Mouse (Mus musculus): ENCODE data around the gene Ubtd2.
A peak's percentile ranks its signal among the peaks of the same experiment; 100 is the strongest.

Ubtd2 gene

DNA sequence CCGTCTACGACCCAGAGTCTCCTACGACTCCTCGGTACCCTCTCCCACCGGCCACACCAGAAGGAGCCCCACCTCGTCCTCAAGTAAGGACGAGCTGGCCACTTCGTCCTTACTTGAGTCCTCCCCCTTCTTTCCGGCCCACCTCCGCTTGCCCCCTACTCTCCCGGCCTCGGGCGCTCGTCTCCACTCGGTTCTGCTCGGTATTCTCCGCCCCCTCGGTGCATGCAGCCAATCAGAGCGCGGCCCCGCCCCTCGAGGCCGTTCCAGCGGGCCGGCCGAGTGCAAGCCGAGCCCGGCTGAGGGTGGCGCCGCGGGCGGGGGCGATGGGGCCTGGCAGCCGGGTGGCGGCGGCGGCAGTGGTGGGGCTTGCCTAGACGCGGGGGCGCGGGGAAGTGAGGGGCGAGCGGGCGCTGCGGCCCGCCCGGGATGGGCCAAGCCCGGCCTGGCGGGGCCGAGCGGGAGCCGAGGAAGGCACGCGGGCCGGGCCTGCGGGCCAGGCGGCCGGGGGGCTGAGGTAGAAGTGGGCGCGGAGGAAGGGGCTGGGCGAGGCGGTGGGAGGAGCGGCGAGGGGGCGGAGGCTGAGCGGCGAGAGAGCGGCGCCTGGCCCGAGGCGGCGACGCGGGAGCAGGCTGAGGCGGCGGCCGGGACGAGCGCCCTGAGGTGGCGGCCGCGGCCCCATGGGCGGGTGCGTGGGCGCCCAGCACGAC is at the start of gene Ubtd2:
Ubtd2 (plus strand) TSS at position 571 of the 707 bp plus-strand sequence.
- peak; percentile 95 for DNase-seq (ENCODE audit: low read depth, low spot score)

DNA sequence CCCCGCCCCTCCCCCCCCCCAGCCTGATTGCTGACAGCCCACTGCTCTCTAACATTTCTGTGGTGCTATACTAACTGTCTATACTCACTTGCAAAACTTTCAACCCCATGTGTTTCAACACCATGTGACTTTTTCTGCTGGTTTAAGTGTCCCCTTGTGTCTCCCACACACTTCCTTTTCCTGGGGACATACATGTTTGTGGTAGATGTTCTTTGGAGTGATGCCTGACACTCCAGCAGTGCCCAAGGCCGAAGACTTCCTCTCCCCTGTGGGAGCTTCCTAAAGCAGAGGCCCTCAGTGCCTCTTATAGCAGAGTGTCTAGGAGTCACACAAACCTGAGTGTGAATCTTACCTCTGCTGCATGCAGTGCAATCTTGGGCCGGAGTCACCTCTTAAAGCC is 47.3 kb upstream of the Ubtd2 start:
- DNase-seq (ENCODE audit: low read depth, low spot score): no peak

DNA sequence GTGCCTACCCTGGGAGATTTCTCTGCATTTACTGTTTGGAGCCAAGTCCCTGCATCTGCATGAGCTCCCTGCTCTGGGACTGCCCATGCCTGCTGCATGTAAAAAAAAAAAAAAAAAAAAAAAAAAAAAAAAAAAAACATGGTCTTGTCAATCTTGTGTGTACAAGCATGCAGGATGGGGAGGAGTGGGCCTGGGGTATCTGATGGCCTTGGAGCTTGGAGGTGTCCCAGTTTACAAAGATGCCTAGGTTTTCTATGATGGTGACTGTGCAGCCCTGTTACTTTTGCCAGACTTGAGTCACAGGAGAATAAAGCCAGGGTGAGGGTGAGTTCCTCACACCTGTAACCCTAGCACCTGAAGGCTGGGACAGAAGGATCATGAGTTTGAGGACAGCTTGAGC is 46.1 kb upstream of the Ubtd2 start:
- DNase-seq (ENCODE audit: low read depth, low spot score): no peak

DNA sequence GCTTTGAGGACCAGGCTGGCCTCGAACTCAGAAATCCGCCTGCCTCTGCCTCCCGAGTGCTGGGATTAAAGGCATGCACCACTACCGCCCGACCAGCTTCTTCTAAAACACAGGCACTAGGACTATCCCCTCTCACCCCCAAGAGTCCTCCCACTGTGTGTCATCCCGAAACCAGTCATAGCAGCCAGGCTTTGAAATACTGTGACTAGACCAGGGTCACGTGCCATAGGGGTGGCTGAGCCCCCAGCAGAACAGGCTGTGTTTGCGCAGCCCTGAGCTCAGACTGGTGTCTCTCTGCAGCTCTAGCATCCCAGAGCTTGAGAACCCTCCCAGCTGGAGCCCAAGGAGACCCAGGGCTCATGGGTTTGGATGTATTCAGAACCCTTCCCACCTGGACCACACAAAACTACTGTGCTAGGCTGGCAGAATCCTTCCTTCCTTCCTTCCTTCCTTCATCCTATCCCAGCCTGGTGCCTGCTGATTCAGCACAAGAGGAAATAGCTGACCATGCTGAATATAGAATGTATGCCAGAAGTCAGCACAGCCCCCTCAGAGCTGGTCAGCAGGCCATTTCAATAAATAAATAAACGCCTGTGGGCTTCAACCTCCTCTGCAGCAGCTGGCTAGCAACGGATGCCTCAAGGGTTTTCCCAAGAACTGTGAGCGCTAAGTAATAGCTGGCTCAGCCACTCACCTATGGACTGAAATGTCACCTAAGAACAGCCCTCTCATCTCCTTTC is 45.2 kb upstream of the Ubtd2 start:
- DNase-seq (ENCODE audit: low read depth, low spot score): no peak

DNA sequence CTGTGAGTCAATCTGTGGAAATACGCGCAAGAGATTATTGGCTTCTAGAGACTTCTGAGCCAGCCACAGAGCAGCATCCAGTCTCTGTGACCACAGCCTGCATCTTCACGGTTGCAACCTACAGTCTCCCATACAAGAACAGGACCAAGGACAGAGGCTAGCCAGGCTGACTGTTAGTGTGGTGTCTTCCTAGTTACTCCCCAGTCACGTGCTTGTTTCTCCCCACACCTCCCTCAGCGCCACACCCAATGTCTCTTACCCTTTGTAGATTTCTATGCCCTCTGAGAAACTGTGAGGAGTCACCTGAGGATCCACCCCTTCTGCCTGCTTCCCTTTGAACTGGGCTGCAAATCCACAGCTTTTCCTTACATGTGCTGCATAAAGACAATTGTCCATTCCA is 35.2 kb upstream of the Ubtd2 start:
- DNase-seq (ENCODE audit: low read depth, low spot score): no peak

DNA sequence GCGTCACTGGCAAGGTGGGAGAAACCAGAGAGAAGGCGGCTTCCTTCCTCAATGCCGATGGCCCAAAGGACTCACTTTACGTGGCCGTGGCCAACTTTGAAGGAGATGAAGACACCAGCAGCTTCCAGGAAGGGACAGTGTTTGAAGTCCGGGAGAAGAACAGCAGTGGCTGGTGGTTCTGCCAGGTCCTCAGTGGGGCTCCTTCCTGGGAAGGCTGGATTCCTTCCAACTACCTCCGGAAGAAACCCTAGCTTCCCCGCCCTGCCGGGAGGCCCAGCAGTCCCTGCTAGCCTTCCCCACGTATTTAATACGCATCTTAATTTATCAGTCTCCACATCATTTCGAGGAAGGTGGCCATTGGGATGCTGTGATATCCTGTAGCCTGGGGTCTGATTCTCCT is 31.9 kb upstream of the Ubtd2 start:
- no peak for DNase-seq (ENCODE audit: low read depth, low spot score)

DNA sequence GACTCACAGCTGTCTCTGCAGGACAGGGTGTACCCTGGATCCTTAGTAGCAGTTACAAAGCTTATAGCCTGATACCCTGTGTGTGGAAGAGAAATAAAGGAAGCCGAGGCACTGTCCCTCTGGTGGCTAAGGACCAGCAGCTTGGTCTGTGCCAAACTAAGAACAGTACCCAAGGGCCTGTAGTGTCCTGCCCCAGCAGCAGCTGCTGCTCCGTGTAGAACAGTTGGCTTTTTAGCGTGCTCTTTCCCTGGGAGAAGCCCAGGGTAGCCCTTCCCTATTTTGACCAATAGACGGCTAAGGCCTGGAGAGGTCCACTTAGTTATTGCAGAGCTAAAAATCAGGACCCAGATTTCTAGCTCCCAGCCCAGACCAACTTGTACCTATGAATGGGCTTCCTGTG is 30.6 kb upstream of the Ubtd2 start:
- DNase-seq (ENCODE audit: low read depth, low spot score): no peak

DNA sequence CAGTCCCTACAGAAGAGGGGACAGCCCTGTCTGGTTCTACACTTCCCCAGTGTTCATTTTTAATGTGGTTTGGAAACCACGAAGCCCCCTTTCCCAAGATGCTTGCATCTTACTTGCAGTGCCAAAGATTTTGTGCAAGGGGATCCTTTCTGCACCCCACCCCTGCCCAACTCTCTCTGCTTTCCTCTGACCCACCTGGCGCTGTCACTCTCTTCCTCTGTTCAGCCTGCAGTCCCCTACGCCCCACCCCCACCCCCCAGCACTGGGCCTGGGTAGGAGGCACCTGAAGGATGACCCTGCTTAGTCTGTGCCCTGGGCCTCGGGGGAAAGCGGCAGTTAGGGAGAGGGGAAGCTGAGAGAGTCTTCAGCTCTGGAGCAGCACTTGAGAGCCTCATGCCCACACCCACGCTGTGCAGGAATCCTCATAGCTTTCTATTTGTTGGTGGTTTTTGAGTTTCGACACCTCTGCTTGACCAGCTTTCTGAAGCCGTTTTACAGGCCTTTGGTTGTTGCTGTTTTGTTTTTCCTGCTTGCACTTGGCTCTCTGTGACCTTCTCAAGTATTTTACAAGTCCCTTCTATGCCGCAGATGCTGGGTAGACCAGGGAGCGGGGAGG is 30.0 kb upstream of the Ubtd2 start:
- no peak for DNase-seq (ENCODE audit: low read depth, low spot score)

DNA sequence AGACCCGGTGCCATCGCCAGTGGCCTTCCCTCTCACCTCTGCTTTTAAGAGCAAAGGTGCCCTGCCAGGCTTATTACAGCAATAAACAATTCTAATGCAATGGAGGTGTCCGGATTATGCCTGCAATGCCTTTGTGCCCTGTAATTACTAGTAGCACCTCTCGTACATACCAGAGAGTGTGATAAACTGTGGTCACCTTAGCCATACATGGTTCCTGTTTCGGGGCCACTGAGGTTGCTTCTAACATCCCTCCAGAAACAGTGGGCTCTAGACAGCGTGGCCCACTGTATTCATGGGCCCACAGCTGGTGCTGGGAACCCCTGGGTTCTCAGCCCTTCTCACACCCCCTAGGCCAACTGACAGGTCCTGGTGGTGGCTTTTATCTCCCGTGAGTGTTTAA is 27.6 kb upstream of the Ubtd2 start:
- no peak for DNase-seq (ENCODE audit: low read depth, low spot score)

DNA sequence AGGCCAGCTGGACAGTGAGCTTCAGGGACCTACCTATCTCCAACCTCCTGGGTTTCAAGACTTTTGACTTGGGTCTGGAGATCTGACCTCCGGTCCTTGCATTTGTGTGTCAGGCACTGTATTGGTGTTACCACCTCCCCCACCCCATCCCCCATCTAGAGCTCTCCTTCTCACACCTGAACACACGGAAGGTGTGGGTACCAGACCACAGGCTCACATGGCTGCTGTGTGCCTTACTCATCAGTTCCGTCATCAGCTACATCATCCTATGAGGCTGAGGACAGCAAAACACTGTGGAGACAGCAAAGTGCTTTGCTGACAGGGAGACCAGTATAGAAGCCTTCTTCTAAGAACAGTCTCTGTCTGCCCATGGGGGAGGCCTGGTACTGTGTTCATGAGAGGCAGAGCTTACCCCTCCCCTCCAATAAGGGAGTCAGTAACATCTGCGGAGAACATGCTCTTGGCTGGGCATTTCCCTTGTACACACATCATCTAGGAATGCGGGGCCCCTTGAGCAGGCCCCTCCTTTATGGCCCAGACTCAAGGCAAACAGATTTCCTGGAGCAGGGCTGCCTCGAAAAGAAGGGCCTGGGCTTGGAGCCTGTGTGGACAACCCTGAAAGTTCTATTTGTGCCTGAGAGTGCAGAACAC is 19.6 kb upstream of the Ubtd2 start:
- DNase-seq (ENCODE audit: low read depth, low spot score): no peak

DNA sequence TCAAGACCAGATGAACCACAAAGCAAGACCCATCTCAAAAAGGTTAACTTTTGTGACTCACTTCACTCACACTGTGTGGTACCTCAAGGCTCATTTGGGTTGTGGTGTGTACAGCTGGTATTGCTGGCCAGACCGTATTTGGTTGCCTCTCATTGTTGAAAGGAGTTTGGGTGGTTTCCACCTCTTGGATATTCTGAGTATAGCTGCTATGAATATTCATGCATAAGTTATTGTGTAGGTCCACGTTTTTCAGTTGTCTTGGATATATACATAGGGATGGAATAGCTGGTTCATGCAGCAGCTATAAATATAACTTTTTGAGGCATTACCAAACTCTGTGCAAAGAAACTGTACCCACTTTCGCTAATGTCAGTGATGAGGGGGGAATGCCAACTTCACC is 12.6 kb upstream of the Ubtd2 start:
- no peak for DNase-seq (ENCODE audit: low read depth, low spot score)

DNA sequence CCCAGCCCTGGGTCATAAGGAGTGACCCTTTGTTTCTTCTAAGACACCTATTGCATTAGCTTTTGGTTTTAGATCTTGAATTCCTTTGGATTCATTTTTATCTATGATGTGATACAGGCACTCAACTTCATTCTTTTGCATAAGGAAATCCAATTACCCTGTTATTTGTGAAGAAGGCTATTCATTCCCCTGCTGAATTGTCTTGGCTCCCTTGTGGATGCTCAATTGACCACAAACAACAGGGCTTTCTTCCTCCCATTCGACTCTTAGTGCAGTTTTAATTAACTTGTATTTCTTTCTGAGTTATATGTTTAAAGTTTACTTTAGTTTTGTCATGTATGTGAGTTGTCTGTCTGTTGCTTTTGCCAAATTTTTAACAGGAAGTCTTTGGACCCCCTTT is 10.9 kb upstream of the Ubtd2 start:
- no peak for DNase-seq (ENCODE audit: low read depth, low spot score)

DNA sequence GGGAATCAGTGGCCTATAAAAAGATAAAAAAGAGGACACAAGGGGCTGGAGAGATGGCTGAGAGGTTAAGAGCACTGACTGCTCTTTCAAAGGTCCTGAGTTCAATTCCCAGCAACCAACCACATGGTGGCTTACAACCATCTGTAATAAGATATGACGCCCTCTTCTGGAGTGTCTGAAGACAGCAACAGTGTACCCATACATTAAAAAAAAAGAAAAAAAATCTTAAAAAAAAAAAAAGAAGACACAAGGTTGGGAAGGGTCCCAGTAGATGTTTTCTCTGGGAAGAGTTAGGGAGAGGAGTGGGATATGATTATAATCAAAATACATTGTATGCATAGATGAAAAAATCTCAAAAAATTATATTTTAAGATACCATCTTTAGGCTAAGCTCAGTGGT is 10.0 kb upstream of the Ubtd2 start:
- DNase-seq (ENCODE audit: low read depth, low spot score): no peak

DNA sequence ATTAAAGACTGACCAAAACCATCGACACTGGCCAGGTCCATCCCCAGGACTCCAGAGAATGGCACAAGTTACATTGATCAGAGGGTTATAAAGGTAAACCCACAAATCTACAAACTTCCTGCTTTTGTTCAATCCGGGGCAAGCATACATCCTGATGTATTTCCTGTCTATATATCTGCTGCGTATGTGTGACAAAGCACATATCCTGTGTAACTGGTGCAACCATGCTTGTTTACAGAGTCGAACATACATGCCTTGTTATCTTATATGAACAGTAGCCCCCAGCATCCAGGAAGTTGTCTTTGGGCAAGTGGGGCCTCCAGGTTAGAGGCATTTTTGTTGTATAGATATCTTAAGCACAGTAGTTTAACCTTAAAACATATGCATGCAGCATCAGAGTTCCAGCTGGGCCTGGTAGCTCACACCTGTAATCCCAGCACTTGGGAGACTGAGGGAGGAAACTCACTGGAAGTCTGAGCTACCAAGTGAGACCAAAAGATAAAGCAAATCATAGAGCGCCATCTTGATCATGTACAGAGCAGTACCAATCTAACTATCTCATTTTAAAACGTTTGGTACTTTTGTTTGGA is 9.4 kb upstream of the Ubtd2 start:
- no peak for DNase-seq (ENCODE audit: low read depth, low spot score)

DNA sequence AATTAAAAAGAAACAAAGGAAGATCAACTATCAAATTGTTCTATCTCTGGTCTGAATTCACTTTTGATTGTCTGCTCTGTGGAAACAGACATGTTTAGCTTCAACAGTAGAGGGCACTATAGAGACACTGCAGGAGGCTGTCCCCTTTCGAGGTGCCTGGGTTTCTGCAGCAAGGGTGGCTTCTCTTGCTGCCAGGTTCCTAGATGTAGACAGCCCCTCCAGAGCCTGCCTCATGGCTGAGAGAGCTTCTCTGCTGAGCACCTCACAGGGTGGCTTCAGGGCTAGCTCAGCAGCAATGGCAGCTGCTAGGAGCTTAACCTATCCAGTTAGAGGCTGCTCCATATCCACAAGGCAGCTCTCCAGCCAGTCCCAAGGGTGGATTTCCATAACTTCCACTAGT is 5.0 kb upstream of the Ubtd2 start:
- DNase-seq (ENCODE audit: low read depth, low spot score): peak; percentile 54

DNA sequence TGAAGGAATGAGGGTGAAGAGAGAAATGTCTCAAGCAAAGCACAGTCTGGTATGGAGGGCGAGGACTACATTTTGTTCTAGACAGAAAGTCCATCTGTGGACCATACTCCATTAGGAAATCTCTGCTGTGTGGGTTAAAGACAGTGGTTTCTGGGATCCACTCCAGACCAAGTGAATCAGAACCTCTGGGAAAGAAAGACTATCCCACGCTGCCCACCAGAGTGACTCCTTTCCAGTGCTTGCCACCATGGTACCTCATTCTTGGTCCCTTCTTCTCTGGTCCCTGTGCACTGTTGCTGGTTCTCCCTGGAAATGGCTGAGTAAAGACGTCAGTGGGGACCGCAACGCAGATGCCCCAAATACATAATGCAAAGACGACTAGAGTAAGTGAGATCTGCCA is 3.9 kb upstream of the Ubtd2 start:
- no peak for DNase-seq (ENCODE audit: low read depth, low spot score)

DNA sequence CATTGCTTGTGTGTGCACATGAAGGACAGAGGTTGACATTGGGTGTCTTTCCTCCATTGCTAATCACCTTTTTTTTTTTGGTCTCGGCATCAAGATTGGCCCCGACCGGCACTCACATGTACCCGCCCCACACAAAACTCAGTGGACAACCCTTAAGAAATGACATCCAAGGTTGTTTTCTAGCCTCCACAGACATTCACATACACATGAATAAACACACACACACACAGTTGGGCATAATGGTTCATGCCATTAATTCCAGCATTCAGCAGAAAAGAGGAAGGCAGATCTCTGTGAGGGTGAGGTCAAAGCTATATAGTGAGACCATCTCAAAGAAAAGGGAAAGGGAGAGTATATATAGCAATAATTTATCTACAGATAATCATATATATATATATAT is 2.4 kb upstream of the Ubtd2 start:
- no peak for DNase-seq (ENCODE audit: low read depth, low spot score)

DNA sequence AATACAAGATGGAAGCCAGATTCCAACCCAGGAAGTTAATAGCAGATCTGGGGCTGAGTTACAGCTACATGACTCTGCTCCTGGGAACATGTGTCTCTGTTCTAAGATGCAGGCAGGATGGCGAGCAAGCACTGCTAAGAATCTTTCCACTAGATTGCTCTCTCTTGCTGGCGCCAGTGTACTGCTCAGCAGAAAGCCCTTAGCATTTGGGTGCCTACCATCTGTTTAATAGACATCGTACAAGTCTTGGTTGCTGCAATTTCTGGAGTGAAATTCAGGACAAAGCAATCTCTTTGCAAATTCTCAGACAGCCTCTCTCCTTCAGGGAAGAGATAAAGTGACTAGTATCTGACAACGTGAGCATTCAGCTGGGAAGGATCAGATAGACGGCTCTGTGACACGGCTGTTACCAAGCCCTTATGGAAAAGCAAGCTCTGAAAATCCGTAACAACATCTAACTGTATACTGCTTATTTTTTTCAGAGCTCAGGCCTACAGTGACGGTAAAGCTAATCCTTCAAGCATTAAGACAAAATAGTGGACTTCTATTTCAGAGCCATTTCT is 1.7 kb upstream of the Ubtd2 start:
- no peak for DNase-seq (ENCODE audit: low read depth, low spot score)

DNA sequence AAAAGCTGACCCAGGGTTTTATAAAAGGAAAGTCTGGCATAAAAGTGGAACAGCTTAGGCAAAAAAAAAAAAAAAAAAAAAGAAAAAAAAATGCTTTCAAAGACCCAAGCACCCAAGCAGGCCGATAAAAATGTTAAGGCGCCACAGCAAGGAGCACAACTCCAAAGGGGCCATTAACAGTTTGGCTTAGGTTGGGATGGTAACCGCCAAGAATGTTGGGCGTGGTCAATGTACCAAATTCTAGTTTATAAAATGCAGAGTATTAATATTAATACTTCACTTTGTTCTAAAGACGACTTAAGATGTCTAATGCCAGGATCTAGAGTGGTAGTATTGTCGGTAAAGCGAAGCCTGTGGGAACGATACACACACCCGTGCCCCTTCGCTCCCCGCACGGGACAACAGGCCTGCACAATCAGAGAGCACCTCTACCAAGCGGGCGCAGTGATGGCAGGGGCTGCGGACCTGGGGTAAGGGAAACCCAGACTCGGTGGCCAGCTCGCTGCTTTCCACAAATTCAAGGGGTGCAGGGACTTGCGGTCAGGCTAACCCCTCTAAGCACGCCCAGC is 855 bp upstream of the Ubtd2 start:
- DNase-seq (ENCODE audit: low read depth, low spot score): no peak

DNA sequence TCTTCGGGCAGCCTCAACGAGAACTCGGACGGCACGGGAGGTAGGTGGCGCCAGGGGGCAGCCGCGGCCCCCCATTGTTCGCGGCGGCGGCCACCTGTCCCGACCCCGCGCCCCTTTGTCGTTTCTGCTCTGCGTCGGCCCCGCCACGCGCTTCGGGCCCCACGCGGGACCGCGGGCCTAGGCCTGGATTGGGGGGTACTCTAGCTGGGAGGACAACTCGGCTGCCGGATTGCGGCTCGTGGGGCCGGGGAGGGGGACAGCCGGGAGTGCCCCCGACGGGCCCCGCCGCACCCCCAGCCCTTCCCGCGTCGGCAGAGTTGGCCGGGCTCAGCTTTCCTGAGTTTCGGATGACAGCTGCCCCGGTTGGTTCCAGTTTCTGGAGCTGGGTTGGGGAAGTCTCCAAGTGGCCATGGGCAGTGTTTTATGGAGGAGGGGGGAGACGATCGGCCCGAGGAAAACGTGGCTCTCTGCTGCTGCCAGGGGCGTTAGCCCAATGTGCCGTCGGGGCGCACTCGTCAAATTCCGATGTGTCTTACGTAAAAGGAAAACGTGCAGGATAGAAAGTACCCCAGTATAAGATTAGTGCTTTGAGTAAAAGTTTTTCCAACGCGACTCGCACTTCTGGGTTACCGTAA is 454 bp downstream of the Ubtd2 start:
- DNase-seq (ENCODE audit: low read depth, low spot score): peak; percentile 47

DNA sequence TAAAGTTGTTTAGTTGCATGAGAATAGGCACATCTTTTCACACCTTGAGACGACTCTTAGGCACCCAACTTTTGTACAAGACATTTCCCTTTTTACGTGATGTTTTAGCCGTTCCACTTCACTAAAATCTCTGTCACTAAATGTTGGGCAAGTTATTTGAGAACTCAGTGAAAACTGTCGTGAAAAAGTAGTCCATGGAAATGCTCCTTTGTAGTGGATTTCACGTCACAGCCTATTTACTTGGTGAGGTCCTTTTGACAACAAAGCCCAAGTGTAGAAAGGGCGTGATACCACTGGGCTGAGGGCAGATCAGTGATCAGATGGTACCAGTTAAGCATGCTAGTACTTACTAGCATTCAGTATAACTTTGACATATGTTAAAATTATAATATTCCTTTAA is 1.2 kb downstream of the Ubtd2 start:
- DNase-seq (ENCODE audit: low read depth, low spot score): no peak

Data from embryo, embryonic 11.5 days (tissue).